Mouse (Mus musculus): ENCODE data around the gene Zfp988. TPM values are rescaled to one million over a fixed set of nuclear protein-coding genes. Genes with fewer than 3 reads are reported as not detected.
"Not testable (repeated sequence)": the region's sequence is repeated elsewhere in the genome, so short reads cannot be mapped to it uniquely, and the experiment has no call there.

The Zfp988 gene
- total RNA-seq, 2 experiments from 2014 or later = not detected

- not testable (repeated sequence) for H3K4me3 ChIP-seq; H3K27ac ChIP-seq; DNase-seq (ENCODE audit: low spot score in 2 of 2)
These were observed 51.7 kb downstream of the Zfp988 start for GRCm38 (mm10) chr4:147357195-147357594.

- H3K4me3 ChIP-seq; DNase-seq (ENCODE audit: low spot score in 2 of 2); H3K27ac ChIP-seq: not testable (repeated sequence)
These were observed 55.5 kb downstream of the Zfp988 start, which contains the start of gene Zfp978 for GRCm38 (mm10) chr4:147361003-147361402. TSS of gene Zfp978 (plus strand) at chr4:147361303.

GRCm38 (mm10) chr4:147361872-147362271 lies 56.4 kb downstream of the Zfp988 start:
- not testable (repeated sequence) for DNase-seq (ENCODE audit: low spot score in 2 of 2); H3K4me3 ChIP-seq; H3K27ac ChIP-seq

- H3K27ac ChIP-seq; DNase-seq (ENCODE audit: low spot score in 2 of 2); H3K4me3 ChIP-seq: not testable (repeated sequence)
These were observed 64.1 kb downstream of the Zfp988 start for GRCm38 (mm10) chr4:147369564-147369963.

GRCm38 (mm10) chr4:147383199-147383598 lies 77.7 kb downstream of the Zfp988 start:
- H3K4me3 ChIP-seq; H3K27ac ChIP-seq; DNase-seq (ENCODE audit: low spot score in 2 of 2): not testable (repeated sequence)

Other genes with a start within 250 kb of the Zfp988 start
- gene Zfp991, start 173.6 kb upstream of the Zfp988 start, total RNA-seq (2021) = 1 to 10 TPM; 5.4 to 8.8 TPM
- gene Zfp978, start 55.6 kb downstream of the Zfp988 start, total RNA-seq (2021) = not detected
- 1 to 10 TPM; 2.9 to 3.1 TPM for gene Zfp982, start 186.7 kb downstream of the Zfp988 start, total RNA-seq (2021)
- gene Gm16503, start 234.5 kb downstream of the Zfp988 start, total RNA-seq (2021) = under 1 TPM; 0.17 to 0.28 TPM
- not detected for gene Zfp985, start 247.6 kb downstream of the Zfp988 start, total RNA-seq (2021)